Mouse (Mus musculus) liver, embryonic 14.5 days (tissue): Measurements from ENCODE around the gene Ak2.

Experiments
- CTCF ChIP-seq: IDR thresholded peaks from 2 replicates; pipeline ENCODE4 v1.5.1; 2016; ENCODE audit warnings: antibody characterized with exemption, low read depth, control low read depth
- EP300 ChIP-seq: IDR thresholded peaks from 2 replicates; pipeline ENCODE4 v1.6.1; 2016; ENCODE audit warnings: antibody characterized with exemption, low read depth

GRCm38 (mm10) chr4:129025707-129026106 lies 33.9 kb downstream of the Ak2 start:
- TF ChIP-seq EP300 (no peak), CTCF (no peak)
